Mouse (Mus musculus) heart, adult 9 months (tissue): ENCODE results near the gene Arvcf.

Experiments used
- DNase-seq, 2 experiments: peaks; one replicate each; pipeline ENCODE4 v3.0.0; 2022; ENCODE audit warnings: low spot score in 2 of 2

Arvcf gene

GRCm38 (mm10) chr16:18407912-18408311, 59.9 kb downstream of the Arvcf start:
- DNase-seq = peak in 1 of 2 experiments; percentile 47

GRCm38 (mm10) chr16:18409776-18410175, 61.8 kb downstream of the Arvcf start:
- DNase-seq = no peak

- DNase-seq = no peak
These were observed 62.4 kb downstream of the Arvcf start for GRCm38 (mm10) chr16:18410418-18410817.

- no peak for DNase-seq
These were observed 63.2 kb downstream of the Arvcf start for GRCm38 (mm10) chr16:18411026-18411649.

GRCm38 (mm10) chr16:18411802-18412476, 64.0 kb downstream of the Arvcf start:
- DNase-seq = peak; percentile 84 to 87

GRCm38 (mm10) chr16:18413032-18413816, 65.2 kb downstream of the Arvcf start:
- DNase-seq = no peak

GRCm38 (mm10) chr16:18416094-18416761, 68.2 kb downstream of the Arvcf start:
- peak; percentile 79 to 87 for DNase-seq

- no peak for DNase-seq
These were observed 68.9 kb downstream of the Arvcf start for GRCm38 (mm10) chr16:18416837-18417236.

- DNase-seq = no peak
These were observed 69.5 kb downstream of the Arvcf start for GRCm38 (mm10) chr16:18417491-18417890.

GRCm38 (mm10) chr16:18418756-18419602, 71.0 kb downstream of the Arvcf start:
- no peak for DNase-seq

DNA sequence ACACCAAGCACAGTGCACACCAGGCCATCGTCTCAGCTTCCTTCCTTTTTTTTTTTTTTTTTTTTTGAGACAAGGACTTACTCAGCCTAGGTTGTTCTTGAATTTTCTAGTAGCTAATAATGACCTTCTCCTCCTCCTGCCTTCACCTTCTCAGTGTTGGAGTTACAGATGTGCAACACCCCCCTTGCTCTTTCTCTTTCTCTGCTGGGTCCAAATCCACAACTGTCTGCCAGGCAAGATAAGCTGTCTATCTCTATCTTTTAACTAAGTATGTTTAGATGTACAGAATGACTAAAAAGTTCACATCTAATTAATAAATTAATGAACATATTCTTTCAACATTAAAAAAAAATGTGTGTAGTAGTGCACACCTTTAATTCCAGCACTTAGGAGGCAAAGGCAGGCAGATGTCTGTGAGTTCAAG, 71.6 kb downstream of the Arvcf start:
- DNase-seq = no peak

GRCm38 (mm10) chr16:18420571-18420970, 72.6 kb downstream of the Arvcf start:
- no peak for DNase-seq

DNA sequence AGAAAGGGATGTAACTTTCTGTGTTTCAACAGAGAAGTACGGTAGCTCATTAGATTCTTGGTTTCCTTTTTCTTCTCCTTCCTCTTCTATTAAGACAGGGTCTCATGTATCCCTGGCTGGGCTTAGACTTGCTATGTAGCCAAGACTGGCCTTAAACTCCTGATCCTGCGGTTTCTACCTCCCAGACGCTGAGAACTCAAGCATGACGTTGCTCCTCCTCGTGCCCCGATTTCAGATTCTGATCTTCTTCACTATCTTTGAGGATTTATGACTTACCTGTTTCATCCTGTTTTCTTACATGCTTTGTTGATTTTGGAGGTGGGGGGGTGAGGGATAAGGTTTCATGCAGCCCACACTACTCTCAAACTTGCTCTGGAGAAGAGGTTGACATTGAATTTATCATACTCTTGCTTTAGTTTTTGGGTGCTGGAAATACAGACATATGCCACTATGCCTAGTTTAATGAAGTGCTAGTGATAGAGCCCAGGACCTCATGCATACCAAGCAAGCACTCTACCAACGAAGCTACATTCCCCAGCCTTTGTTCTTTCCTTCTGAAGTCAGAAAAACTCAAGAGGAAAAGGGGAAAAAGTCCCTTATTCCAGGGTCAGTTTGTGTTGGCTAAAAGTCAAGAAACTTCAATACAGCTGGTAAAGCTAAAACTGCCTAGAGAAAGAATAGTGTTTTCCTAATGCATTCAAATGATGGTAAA, 75.4 kb downstream of the Arvcf start:
- DNase-seq = no peak

DNA sequence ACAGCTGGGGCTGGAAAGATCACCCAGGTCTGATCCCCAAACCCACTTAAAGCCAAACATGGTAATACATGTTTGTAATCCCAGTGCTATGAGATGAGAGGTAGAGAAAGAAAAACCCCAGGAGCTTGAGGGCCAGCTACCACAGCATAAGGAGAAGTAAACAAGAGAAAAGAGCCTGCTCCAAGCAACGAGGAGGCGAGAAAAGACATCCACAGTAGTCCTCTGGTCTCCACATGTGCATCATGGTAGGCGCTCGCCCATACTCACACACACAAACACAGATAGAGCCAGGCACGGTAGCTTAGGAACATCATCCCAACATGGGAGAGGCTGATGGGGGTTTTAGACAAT, 75.9 kb downstream of the Arvcf start:
- DNase-seq = no peak

DNA sequence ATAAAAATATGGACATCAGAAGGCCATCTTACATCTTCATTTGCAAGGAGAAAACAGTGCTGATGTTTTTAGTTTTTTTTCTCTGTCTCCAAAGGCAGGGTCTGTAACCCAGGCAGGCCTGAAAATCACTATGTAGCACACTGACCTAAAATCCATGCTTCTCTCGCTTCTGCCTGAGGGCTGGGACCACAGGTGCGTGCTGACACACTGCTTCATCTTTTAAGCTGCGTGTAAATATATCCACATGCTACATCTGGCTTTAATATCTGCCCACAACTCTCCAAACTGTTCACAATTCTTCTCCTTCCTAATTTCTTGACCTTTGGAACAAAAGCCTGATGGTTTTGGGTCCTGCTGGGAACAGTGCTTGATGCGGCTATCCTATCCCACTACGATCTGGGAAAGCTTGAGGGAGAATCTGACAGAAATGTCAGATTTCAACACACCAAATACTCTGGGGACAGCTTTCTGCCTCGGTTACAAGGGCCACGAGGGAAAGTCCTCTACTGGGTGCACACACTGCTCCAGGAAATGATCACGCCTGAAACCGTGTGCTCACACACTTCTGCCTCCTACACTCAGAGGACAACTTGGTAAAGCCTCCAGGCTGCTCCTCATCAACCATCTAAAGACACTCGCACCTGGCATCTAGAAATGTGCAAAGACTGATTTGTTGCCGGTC, 76.5 kb downstream of the Arvcf start:
- DNase-seq = no peak

DNA sequence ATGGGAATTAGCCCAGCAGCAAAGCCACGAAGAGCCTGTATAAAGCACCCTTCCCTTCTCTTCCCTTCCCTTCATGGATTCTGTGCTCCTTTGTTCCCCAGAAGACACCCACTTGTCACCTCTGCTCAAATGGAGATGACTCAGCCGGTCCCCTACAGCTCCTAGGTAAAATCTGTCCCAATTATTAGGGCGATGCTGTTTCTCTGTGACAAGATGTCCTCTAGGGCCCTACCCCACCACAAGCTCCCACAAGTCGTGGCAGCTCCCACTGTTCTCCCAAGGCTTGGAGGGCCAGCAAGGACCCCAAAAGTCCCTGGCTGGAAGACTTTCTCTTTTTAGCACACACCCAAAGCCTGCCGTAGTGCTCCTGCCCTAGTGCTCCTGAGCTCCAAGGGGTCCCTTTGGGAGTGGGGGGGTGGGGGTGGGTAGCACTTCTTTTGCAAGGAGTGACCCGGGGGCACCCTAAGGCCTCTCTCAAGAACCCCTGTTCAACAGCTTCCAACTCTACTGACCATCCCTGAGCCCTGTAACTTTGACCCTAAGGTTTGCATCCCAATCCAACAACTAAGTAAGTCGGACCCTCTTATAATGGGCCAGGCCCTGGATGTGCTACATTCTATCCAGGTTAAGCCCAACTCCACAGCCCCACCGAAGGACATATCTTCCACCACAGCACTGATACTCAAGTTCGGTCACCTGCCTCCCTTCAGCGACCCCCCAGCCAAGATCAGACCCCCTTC, 77.7 kb downstream of the Arvcf start:
- DNase-seq = no peak

DNA sequence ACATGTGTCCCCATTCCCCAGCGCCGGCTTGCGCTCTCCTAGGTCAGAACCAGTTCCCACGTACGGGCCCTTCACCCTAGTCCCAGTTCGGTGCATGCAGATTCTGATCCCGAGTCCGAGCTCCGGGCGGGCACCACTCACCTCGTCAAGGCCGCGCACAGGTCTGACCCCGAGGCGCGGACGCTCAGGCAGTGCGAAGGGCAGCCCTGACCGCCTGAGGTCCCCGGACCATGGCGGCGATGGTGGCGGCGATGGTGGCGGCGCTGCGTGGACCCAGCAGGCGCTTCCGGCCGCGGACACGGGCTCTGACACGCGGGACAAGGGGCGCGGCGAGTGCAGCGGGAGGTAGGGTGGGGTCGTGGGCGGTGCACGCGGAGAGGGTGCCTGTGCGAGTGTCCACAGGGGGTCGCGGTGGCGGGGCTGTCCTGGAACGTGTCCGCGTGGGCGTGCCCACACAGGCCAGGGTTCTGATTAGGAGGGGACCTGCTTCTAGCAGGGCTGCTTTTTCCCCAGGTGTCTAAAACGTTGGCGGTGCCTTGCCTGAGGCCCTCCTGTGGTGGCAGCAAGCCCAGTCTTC, 78.3 kb downstream of the Arvcf start, which contains the start of gene Txnrd2:
Gene Txnrd2, plus strand, starts transcription at position 170 of the 577 bp plus-strand sequence.
- DNase-seq = peak; percentile 79 to 82

GRCm38 (mm10) chr16:18426802-18427280, 78.9 kb downstream of the Arvcf start, which contains the start of gene Comt:
Gene Comt, minus strand, starts transcription at chr16:18426852.
- no peak for DNase-seq
